Mouse (Mus musculus) MEL (cell line): ENCODE measurements around the gene Cdc42se2. TPM values are rescaled to one million over a fixed set of nuclear protein-coding genes. Genes with fewer than 3 reads are reported as not detected.

Experiments used
- DNase-seq: peaks from one replicate; pipeline ENCODE4 v3.0.0; 2011; ENCODE audit warnings: low read depth, low spot score
- H3K27ac ChIP-seq: 2 replicates; pipeline ENCODE4 v1.5.1; 2012; ENCODE audit warnings: low read depth, mild to moderate bottlenecking, control low read depth, low read length, moderate library complexity; ENCODE audit not compliant: control insufficient read depth
- H3K27me3 ChIP-seq, 2 experiments: fragments of 150-350 bp in 1 of 2; sonication (generic) in 1 of 2; 2 replicates each; pipeline ENCODE4 v1.6.1; 2012; ENCODE audit warnings: low read length in 2 of 2, mild to moderate bottlenecking in 2 of 2, improper control_type of control experiment in 1 of 2, moderate library complexity in 1 of 2; ENCODE audit not compliant: insufficient read depth in 2 of 2, control insufficient read depth in 1 of 2
- H3K36me3 ChIP-seq, 2 experiments: 2 replicates each; pipeline ENCODE4 v1.6.1; 2012 to 2014; ENCODE audit warnings: low read length in 2 of 2, improper control_type of control experiment in 1 of 2, inconsistent platforms in 1 of 2, mild to moderate bottlenecking in 1 of 2; ENCODE audit not compliant: insufficient read depth in 2 of 2, control insufficient read depth in 1 of 2
- H3K4me1 ChIP-seq, 2 experiments: fragments of 150-350 bp in 1 of 2; sonication (generic) in 1 of 2; 2 replicates each; pipeline ENCODE4 v1.6.1; 2012; ENCODE audit warnings: low read length in 2 of 2, improper control_type of control experiment in 1 of 2, mild to moderate bottlenecking in 1 of 2; ENCODE audit not compliant: insufficient read depth in 2 of 2, control insufficient read depth in 1 of 2
- H3K4me3 ChIP-seq, 2 experiments: fragments of 150-350 bp in 1 of 2; sonication (generic) in 1 of 2; 2 replicates each; pipeline ENCODE4 v1.5.1; 2012; ENCODE audit warnings: low read depth in 2 of 2, low read length in 2 of 2, mild to moderate bottlenecking in 2 of 2, moderate library complexity in 2 of 2, control low read depth in 1 of 2, improper control_type of control experiment in 1 of 2; ENCODE audit not compliant: control insufficient read depth in 1 of 2, insufficient read depth in 1 of 2
- H3K79me2 ChIP-seq: 2 replicates; pipeline ENCODE4 v1.6.1; 2012; ENCODE audit warnings: mild to moderate bottlenecking, low read length, moderate library complexity; ENCODE audit not compliant: control insufficient read depth, poor library complexity, insufficient read depth
- H3K9ac ChIP-seq: 2 replicates; pipeline ENCODE4 v1.6.1; 2012; ENCODE audit warnings: low read depth, mild to moderate bottlenecking, control low read depth, low read length, moderate library complexity; ENCODE audit not compliant: control insufficient read depth, poor library complexity, severe bottlenecking
- H3K9me3 ChIP-seq: fragments of 150-350 bp; sonication (generic); replicated peaks from 2 replicates; pipeline ENCODE4 v1.6.1; 2012; ENCODE audit warnings: mild to moderate bottlenecking, low read length, improper control_type of control experiment, moderate library complexity; ENCODE audit not compliant: insufficient read depth
- BHLHE40 ChIP-seq: IDR thresholded peaks from 2 replicates; pipeline ENCODE4 v1.6.1; 2012; ENCODE audit warnings: low read depth, mild to moderate bottlenecking, inconsistent platforms, low read length, improper control_type of control experiment, borderline replicate concordance
- CHD1 ChIP-seq: IDR thresholded peaks from 2 replicates; pipeline ENCODE4 v1.6.1; 2012; ENCODE audit warnings: low read depth, mild to moderate bottlenecking, inconsistent platforms, low read length, improper control_type of control experiment
- CTCF ChIP-seq, 3 experiments: IDR thresholded peaks in 2 of 3; conservative IDR thresholded peaks in 1 of 3; 2 replicates each; pipeline ENCODE4 v1.5.1; 2011 to 2012; ENCODE audit warnings: low read length in 3 of 3, low read depth in 2 of 3, mild to moderate bottlenecking in 2 of 3, improper control_type of control experiment in 1 of 3, inconsistent platforms in 1 of 3, mixed read lengths in 1 of 3, moderate library complexity in 1 of 3; ENCODE audit not compliant: control insufficient read depth in 1 of 3, insufficient read depth in 1 of 3, poor library complexity in 1 of 3, severe bottlenecking in 1 of 3
- ELF1 ChIP-seq: IDR thresholded peaks from 2 replicates; pipeline ENCODE4 v1.6.1; 2014; ENCODE audit warnings: low read depth, mild to moderate bottlenecking, inconsistent platforms, low read length, improper control_type of control experiment, moderate library complexity
- KAT2A ChIP-seq: conservative IDR thresholded peaks from 2 replicates; pipeline ENCODE4 v1.6.1; 2012; ENCODE audit warnings: low read depth, low read length, improper control_type of control experiment, inconsistent platforms
- MAX ChIP-seq: IDR thresholded peaks from 2 replicates; pipeline ENCODE4 v1.6.1; 2011; ENCODE audit warnings: low read length, improper control_type of control experiment
- MAZ ChIP-seq: IDR thresholded peaks from 2 replicates; pipeline ENCODE4 v1.6.1; 2012; ENCODE audit warnings: low read depth, mild to moderate bottlenecking, inconsistent platforms, low read length, improper control_type of control experiment
- MXI1 ChIP-seq: IDR thresholded peaks from 2 replicates; pipeline ENCODE4 v1.6.1; 2011; ENCODE audit warnings: mild to moderate bottlenecking, low read depth, low read length, improper control_type of control experiment
- NRF1 ChIP-seq: IDR thresholded peaks from 2 replicates; pipeline ENCODE4 v1.6.1; 2014; ENCODE audit warnings: low read depth, mild to moderate bottlenecking, inconsistent platforms, low read length, improper control_type of control experiment, moderate library complexity; ENCODE audit not compliant: poor library complexity, insufficient read depth, severe bottlenecking
- POLR2A ChIP-seq, 2 experiments: IDR thresholded peaks; 2 replicates each; pipeline ENCODE4 v1.6.1; 2011 to 2012; ENCODE audit warnings: low read length in 2 of 2, mild to moderate bottlenecking in 2 of 2, control low read depth in 1 of 2, improper control_type of control experiment in 1 of 2, low read depth in 1 of 2, moderate library complexity in 1 of 2; ENCODE audit not compliant: control insufficient read depth in 1 of 2, insufficient read depth in 1 of 2, poor library complexity in 1 of 2
- POLR2AphosphoS2 ChIP-seq: IDR thresholded peaks from 2 replicates; pipeline ENCODE4 v1.6.1; 2011; ENCODE audit warnings: low read length, improper control_type of control experiment
- RAD21 ChIP-seq: IDR thresholded peaks from 2 replicates; pipeline ENCODE4 v1.6.1; 2011; ENCODE audit warnings: mild to moderate bottlenecking, low read depth, low read length, improper control_type of control experiment
- RCOR1 ChIP-seq: IDR thresholded peaks from 2 replicates; pipeline ENCODE4 v1.6.1; 2012; ENCODE audit warnings: low read depth, mild to moderate bottlenecking, inconsistent platforms, low read length, improper control_type of control experiment
- SMC3 ChIP-seq: IDR thresholded peaks from 2 replicates; pipeline ENCODE4 v1.6.1; 2011; ENCODE audit warnings: low read depth, low read length, improper control_type of control experiment
- TCF12 ChIP-seq: IDR thresholded peaks from 2 replicates; pipeline ENCODE4 v1.6.1; 2014; ENCODE audit warnings: low read depth, mild to moderate bottlenecking, inconsistent platforms, low read length, improper control_type of control experiment, moderate library complexity
- UBTF ChIP-seq: IDR thresholded peaks from 2 replicates; pipeline ENCODE4 v1.6.1; 2012; ENCODE audit warnings: low read depth, mild to moderate bottlenecking, inconsistent platforms, low read length, improper control_type of control experiment, moderate library complexity, borderline replicate concordance; ENCODE audit not compliant: insufficient read depth
- USF2 ChIP-seq, 2 experiments: IDR thresholded peaks; 2 replicates each; pipeline ENCODE4 v1.6.1; 2011 to 2012; ENCODE audit warnings: improper control_type of control experiment in 2 of 2, low read length in 2 of 2, borderline replicate concordance in 1 of 2, inconsistent platforms in 1 of 2, low read depth in 1 of 2, mild to moderate bottlenecking in 1 of 2; ENCODE audit not compliant: insufficient read depth in 1 of 2
- ZC3H11A ChIP-seq: IDR thresholded peaks from 2 replicates; pipeline ENCODE4 v1.6.1; 2012; ENCODE audit warnings: low read depth, mild to moderate bottlenecking, inconsistent platforms, low read length, improper control_type of control experiment
- ZMIZ1 ChIP-seq: IDR thresholded peaks from 2 replicates; pipeline ENCODE4 v1.6.1; 2012; ENCODE audit warnings: low read depth, mild to moderate bottlenecking, inconsistent platforms, low read length, improper control_type of control experiment, moderate library complexity
- ZNF384 ChIP-seq: IDR thresholded peaks from 2 replicates; pipeline ENCODE4 v1.6.1; 2012; ENCODE audit warnings: low read depth, mild to moderate bottlenecking, inconsistent platforms, low read length, improper control_type of control experiment
- polyA plus RNA-seq, 2 experiments: library from polyadenylated mRNA; stranded (reverse) in 1 of 2; unstranded in 1 of 2; fragments of >175 nt in 1 of 2; fragments of >200 nt in 1 of 2; gene quantifications; 2 replicates each; pipeline versions ENCODE4 v1.2.1 to v1.2.4; 2012; ENCODE audit warnings: low replicate concordance in 2 of 2, low read depth in 1 of 2; ENCODE audit not compliant: insufficient read length in 2 of 2, insufficient read depth in 1 of 2, missing spikeins in 1 of 2
- total RNA-seq: library from RNA; depleted of rRNA; stranded (reverse); fragments of 300-350 nt; gene quantifications from 2 replicates; pipeline ENCODE4 v1.2.3, GENCODE M21; 2012

Gene Cdc42se2
- total and polyA plus RNA-seq, 3 experiments = 30.1 to 47.4 (median 33.4) TPM

DNA sequence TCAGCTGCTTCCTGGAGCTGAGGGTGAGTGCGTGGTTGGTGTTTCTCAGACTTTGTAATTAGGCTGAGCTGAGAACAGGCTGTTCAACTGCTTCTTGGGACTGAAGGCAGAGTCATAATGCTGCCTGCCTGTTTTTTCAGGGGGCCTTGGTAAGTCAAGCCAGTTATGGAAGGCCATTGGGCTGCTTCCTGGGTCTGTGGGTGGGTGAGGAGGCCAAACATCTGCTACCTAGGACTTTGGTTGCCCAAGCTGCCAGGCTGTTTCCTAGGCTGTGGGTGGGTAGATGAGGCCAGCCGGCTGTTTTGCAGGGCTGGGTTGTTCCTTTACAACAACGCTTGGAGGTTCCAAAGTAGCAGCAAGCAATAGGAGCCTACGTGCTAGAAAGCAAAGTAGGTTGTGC, 46.4 kb upstream of the Cdc42se2 start:
- H3K9me3 ChIP-seq = no peaks in the 10 kb centered on the region
- no peak overlapping the region for H3K27ac ChIP-seq
- no peaks in the 10 kb centered on the region for H3K79me2 ChIP-seq
- TF ChIP-seq MAX = no peak
- TF ChIP-seq SMC3 = no peak
- TF ChIP-seq USF2 (IDR thresholded peaks at IDR 0.05; ENCODE audit: borderline replicate concordance in 1 of 2, insufficient read depth in 1 of 2, low read depth in 1 of 2, low read length in 2 of 2) = no peak
- TF ChIP-seq, all 39 proteins: peak for 0
- H3K36me3 ChIP-seq = no peaks in the 10 kb centered on the region; a peak in 1 of 4 replicates
- no peaks in the 10 kb centered on the region for H3K27me3 ChIP-seq
- no peak overlapping the region for H3K9ac ChIP-seq
- H3K4me3 ChIP-seq = no peak overlapping the region
- no peak for DNase-seq
- H3K4me1 ChIP-seq = peaks cover 0 to 7% of the 10 kb centered on the region in 2 experiments; a peak in 1 of 4 replicates

DNA sequence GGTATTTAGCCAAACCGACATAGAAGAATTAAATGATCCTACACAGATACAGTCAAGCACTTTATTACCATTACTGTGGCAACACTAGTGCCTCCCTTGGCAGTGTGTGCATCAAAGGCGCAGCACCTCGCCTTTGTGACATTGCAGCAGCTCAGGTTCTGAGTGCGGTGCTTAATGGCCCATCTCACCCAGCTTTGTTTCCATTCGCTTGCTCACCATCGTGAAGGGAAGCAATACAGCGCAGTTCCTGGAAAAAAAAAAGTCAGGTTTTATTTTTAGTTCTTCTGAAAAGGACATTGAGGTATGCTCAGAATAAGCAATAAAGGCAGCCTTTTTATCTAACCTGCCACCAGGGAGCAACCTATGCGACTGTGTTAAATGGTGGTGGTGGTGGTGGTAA, 39.3 kb upstream of the Cdc42se2 start:
- Histone ChIP-seq H3K27ac (no peak overlapping the region), H3K9ac (no peak overlapping the region), H3K4me3 (no peak overlapping the region), H3K4me1 (peaks cover 0 to 6% of the 10 kb centered on the region in 2 experiments; a peak in 1 of 4 replicates), H3K9me3 (no peaks in the 10 kb centered on the region), H3K79me2 (no peaks in the 10 kb centered on the region), H3K36me3 (no peaks in the 10 kb centered on the region; a peak in 1 of 4 replicates), H3K27me3 (no peaks in the 10 kb centered on the region)
- TF ChIP-seq RCOR1 = no peak
- no peak for DNase-seq

DNA sequence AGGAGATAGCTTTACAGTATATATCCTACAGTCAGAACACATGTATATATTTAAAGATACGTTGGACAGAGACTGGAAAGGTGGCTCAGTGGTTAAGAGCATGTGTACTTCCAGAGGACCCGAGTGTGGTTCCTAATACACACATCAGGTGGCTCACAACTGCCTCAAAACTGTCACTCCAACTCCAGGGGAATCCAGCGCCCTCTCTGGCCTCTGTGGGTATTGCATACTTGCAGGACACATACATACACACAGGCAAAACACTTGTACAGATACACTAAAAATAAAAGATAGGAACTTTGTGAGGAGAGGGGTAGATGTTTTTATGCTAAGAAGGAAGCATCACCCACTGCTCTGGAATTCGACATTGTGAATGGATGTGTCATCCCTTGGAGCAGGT, 38.3 kb upstream of the Cdc42se2 start:
- H3K9me3 ChIP-seq = no peaks in the 10 kb centered on the region
- H3K4me1 ChIP-seq = no peaks in the 10 kb centered on the region
- no peak overlapping the region for H3K9ac ChIP-seq
- no peaks in the 10 kb centered on the region for H3K36me3 ChIP-seq
- no peak overlapping the region for H3K4me3 ChIP-seq
- TF ChIP-seq ELF1 (no peak), CTCF (IDR thresholded peaks at IDR 0.05 in 2 of 3, conservative IDR thresholded peaks at IDR 0.05 in 1 of 3; ENCODE audit: control insufficient read depth in 1 of 3, insufficient read depth in 1 of 3, low read depth in 2 of 3, low read length in 3 of 3, poor library complexity in 1 of 3, severe bottlenecking in 1 of 3) (peak; percentile 37 to 45 (median 37)), BHLHE40 (no peak), MAX (0 out of 2 replicates have a peak, but pooled peaks have one; percentile 15)
- DNase-seq = no peak
- H3K27me3 ChIP-seq = no peaks in the 10 kb centered on the region
- H3K79me2 ChIP-seq = no peaks in the 10 kb centered on the region
- no peak overlapping the region for H3K27ac ChIP-seq

DNA sequence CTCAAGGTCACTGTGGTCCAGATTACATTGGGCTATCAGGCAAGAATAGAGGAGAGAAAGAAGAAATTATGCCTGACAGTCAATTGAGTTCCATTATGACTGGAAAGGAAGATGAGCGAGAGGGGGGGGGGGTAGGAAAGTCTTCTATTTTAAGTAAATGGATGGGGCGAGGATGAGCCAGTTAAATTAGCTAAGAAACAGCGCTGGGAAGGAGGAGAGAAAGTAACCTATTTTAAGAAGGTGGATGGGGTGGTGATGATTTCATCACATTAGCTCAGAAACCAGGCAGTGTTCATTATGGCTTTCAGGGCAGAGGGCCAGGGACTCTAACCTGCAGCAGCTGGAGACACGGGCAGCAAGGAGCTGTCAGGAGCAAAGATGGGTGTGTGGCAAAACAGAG, 36.0 kb upstream of the Cdc42se2 start:
- no peaks in the 10 kb centered on the region for H3K4me1 ChIP-seq
- no peaks in the 10 kb centered on the region for H3K27me3 ChIP-seq
- no peak overlapping the region for H3K9ac ChIP-seq
- no peak for DNase-seq
- no peaks in the 10 kb centered on the region for H3K79me2 ChIP-seq
- no peaks in the 10 kb centered on the region for H3K9me3 ChIP-seq
- H3K27ac ChIP-seq = no peak overlapping the region
- H3K36me3 ChIP-seq = no peaks in the 10 kb centered on the region
- H3K4me3 ChIP-seq = no peak overlapping the region
- TF ChIP-seq TCF12 (no peak), RAD21 (no peak), ZMIZ1 (no peak), CHD1 (no peak), UBTF (no peak), KAT2A (no peak), MXI1 (no peak), CTCF (IDR thresholded peaks at IDR 0.05 in 2 of 3, conservative IDR thresholded peaks at IDR 0.05 in 1 of 3; ENCODE audit: control insufficient read depth in 1 of 3, insufficient read depth in 1 of 3, low read depth in 2 of 3, low read length in 3 of 3, poor library complexity in 1 of 3, severe bottlenecking in 1 of 3) (no peak), NRF1 (no peak), ZC3H11A (no peak), MAZ (no peak), POLR2AphosphoS2 (no peak), ZNF384 (no peak), POLR2A (IDR thresholded peaks at IDR 0.05; ENCODE audit: control insufficient read depth in 1 of 2, insufficient read depth in 1 of 2, low read depth in 1 of 2, low read length in 2 of 2, poor library complexity in 1 of 2) (no peak)
